Mouse (Mus musculus) embryonic facial prominence, embryonic 11.5 days (tissue): ENCODE data around the gene Dntt. TPM values are rescaled to one million over a fixed set of nuclear protein-coding genes. Genes with fewer than 3 reads are reported as not detected.

Experiments
- ATAC-seq: fragments of 200-750 bp; cut with Nextera tagmentation; replicated peaks from 2 replicates; pipeline ENCODE4 v1.8.0; 2017; ENCODE audit warnings: low read depth; ENCODE audit not compliant: insufficient number of reproducible peaks, low FRiP score, low TSS enrichment
- DNase-seq: peaks from one replicate; pipeline ENCODE4 v3.0.0-alpha.2; 2015; ENCODE audit warnings: low spot score
- H3K27ac ChIP-seq: fragments of 300-500 bp; sonication (generic); replicated peaks from 2 replicates; pipeline ENCODE4 v1.5.1; 2014; ENCODE audit warnings: mild to moderate bottlenecking, low read depth, low read length, control low read depth
- H3K27me3 ChIP-seq: fragments of 300-500 bp; sonication (generic); 2 replicates; pipeline ENCODE4 v1.6.1; 2014; ENCODE audit warnings: mild to moderate bottlenecking, low read length, moderate library complexity, mixed read lengths; ENCODE audit not compliant: control insufficient read depth, insufficient read depth
- H3K36me3 ChIP-seq: fragments of 300-500 bp; sonication (generic); replicated peaks from 2 replicates; pipeline ENCODE4 v1.6.1; 2014; ENCODE audit warnings: low read depth, mild to moderate bottlenecking, low read length, moderate library complexity, mixed read lengths; ENCODE audit not compliant: control insufficient read depth, insufficient read depth
- H3K4me1 ChIP-seq: fragments of 300-500 bp; sonication (generic); 2 replicates; pipeline ENCODE4 v1.6.1; 2014; ENCODE audit warnings: low read length, mixed read lengths; ENCODE audit not compliant: control insufficient read depth, insufficient read depth
- H3K4me2 ChIP-seq: fragments of 300-500 bp; sonication (generic); 2 replicates; pipeline ENCODE4 v1.6.1; 2014; ENCODE audit warnings: low read depth, mild to moderate bottlenecking, control low read depth, low read length, moderate library complexity
- H3K4me3 ChIP-seq: fragments of 300-500 bp; sonication (generic); 2 replicates; pipeline ENCODE4 v1.5.1; 2014; ENCODE audit warnings: low read depth, low read length, control low read depth
- H3K9ac ChIP-seq: fragments of 300-500 bp; sonication (generic); replicated peaks from 2 replicates; pipeline ENCODE4 v1.6.1; 2014; ENCODE audit warnings: mild to moderate bottlenecking, control low read depth, low read length
- H3K9me3 ChIP-seq: fragments of 300-500 bp; sonication (generic); replicated peaks from 2 replicates; pipeline ENCODE4 v1.6.1; 2016; ENCODE audit warnings: mild to moderate bottlenecking, low read length, inconsistent platforms, mixed read lengths; ENCODE audit not compliant: control insufficient read depth
- WGBS: fragments of 180-500 bp; shearing (Covaris S2); extraction: QIAGEN DNeasy Blood & Tissue Kit; methylation state at CpG from one replicate; pipeline ENCODE4 v1.1.7; 2014; 5-methylcytosine and 5-hydroxymethylcytosine counted together
- polyA plus RNA-seq: library from polyadenylated mRNA; unstranded; fragments of >200 nt; fragmentation: Nextera tagmentation; extraction: Ambion mirVana; gene quantifications from 2 replicates; pipeline ENCODE4 v1.2.1, GENCODE M21; 2014

Dntt gene
- polyA plus RNA-seq, 1 experiment from 2014 or later = not detected

DNA sequence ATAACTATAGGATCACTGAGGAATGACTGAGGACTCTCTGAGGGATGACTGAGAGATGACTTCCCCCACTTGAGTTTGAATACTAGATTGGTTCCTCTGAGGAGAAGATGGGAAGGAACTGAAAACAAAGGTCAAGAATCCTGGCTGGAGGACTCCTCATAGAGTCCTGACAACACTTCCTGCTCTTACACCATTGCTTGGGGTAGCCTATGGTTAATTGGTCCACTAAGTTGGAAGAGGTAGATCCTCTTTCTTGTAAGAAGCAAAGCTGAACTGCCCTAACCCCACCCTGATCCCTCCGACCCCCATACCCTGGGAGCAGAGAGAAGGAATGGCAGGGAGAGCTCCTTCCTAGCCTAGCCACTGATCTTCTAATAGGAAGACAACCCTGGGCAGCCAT is 22.6 kb downstream of the Dntt start:
- no peak overlapping the region for H3K9ac ChIP-seq
- no peak overlapping the region for H3K27ac ChIP-seq
- H3K27me3 ChIP-seq = no peaks in the 10 kb centered on the region
- ATAC-seq = no peak
- H3K9me3 ChIP-seq = no peaks in the 10 kb centered on the region
- no peak overlapping the region for H3K4me3 ChIP-seq
- no peak for DNase-seq
- no peak overlapping the region for H3K4me2 ChIP-seq
- H3K4me1 ChIP-seq = no peaks in the 10 kb centered on the region
- H3K36me3 ChIP-seq = no peaks in the 10 kb centered on the region
- WGBS = 82% methylated on average over 1 of the region's 1 CpGs

DNA sequence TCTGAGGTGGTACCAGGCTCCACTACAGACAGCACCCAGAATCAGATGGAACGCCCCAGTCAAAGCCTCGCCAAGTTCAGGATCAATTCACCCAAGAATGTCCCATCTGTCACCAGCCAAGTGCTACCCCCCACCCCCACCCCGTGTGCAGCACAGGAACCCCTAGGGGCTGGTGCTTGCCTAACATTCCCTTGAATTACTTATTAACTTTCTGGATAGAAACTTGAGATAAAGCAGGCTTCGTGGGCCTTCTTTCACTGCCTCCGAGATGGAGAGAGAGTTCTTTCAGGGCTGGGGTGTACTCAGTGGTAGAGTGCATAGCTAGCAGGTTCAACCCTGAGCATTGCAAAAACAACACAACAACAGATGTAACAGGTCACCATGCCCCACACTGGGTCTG is 23.2 kb downstream of the Dntt start:
- Histone ChIP-seq H3K36me3 (no peaks in the 10 kb centered on the region), H3K9ac (no peak overlapping the region), H3K27ac (no peak overlapping the region), H3K9me3 (no peaks in the 10 kb centered on the region), H3K4me1 (no peaks in the 10 kb centered on the region), H3K4me2 (no peak overlapping the region), H3K4me3 (no peak overlapping the region), H3K27me3 (no peaks in the 10 kb centered on the region)
- WGBS = 70% methylated on average over 5 of the region's 5 CpGs
- DNase-seq (no peak), ATAC-seq (no peak)

DNA sequence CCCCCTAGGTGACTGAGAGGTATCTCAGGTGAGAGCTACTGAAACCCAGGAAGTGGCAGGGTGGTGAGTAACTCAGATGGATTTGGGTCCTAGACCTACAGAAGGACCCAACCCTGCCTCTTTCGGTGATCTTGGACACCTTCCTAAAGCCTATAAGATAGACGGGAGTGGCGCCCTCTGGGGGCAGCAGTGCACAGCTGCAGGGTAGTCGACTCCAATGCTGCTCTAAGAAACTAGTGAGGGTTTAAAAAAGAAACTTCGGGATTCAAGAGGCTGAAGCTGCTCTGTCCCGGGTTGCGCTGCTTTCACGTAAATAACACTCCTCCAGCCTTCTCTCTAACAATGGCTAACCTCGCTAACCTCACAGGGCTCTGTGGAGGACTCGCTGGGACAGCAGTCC is 24.5 kb downstream of the Dntt start:
- no peaks in the 10 kb centered on the region for H3K9me3 ChIP-seq
- no peaks in the 10 kb centered on the region for H3K27me3 ChIP-seq
- ATAC-seq = no peak
- no peak overlapping the region for H3K4me2 ChIP-seq
- H3K9ac ChIP-seq = no peak overlapping the region
- WGBS = 30% methylated on average over 10 of the region's 10 CpGs
- no peak overlapping the region for H3K4me3 ChIP-seq
- no peak overlapping the region for H3K27ac ChIP-seq
- no peaks in the 10 kb centered on the region for H3K4me1 ChIP-seq
- H3K36me3 ChIP-seq = no peaks in the 10 kb centered on the region
- peak; percentile 51 for DNase-seq

DNA sequence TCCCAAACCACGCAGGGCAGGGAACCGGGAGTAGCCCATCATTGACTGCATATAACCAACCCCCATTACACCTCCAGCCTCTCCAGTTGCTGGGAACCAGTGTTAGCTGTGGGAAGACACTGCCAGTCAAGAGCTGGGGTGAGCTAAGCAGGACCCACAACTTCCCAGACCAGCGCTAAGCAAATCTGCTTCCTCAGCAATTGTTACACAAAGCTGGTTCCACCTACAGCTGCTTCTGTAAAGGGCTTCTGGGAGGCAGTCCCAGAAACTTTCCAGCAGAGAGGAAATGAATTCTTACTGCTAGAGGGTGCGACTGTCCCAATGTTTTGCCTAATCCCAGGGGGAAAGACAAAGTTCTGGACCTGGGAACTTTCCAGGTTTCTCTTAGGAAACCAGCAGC is 25.6 kb downstream of the Dntt start:
- Histone ChIP-seq H3K36me3 (no peaks in the 10 kb centered on the region), H3K27ac (no peak overlapping the region), H3K9me3 (no peaks in the 10 kb centered on the region), H3K4me2 (no peak overlapping the region), H3K4me3 (no peak overlapping the region), H3K9ac (no peak overlapping the region), H3K27me3 (no peaks in the 10 kb centered on the region), H3K4me1 (no peaks in the 10 kb centered on the region)
- WGBS = 60% methylated on average over 4 of the region's 4 CpGs
- ATAC-seq = no peak
- DNase-seq = no peak

DNA sequence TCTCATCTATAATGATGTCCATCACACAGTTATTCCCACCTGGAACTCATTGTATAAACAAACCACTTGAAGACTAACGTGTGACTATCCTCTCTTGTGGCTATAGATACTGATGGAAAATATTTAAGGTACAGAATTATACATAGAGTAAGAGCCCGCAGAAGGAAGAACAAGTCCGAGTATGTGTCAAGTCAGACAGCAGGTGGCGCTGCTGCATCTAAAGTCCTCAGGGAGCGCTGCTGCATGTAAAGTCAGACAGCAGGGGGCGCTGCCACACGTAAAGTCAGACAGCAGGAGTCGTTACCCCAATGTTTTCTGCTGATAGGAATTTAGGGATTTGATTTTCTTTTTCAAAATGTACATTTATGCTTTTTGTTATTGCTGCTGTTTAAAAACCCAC is 42.4 kb downstream of the Dntt start:
- WGBS = 9% methylated on average over 8 of the region's 8 CpGs
- Histone ChIP-seq H3K4me2 (no peak overlapping the region), H3K36me3 (no peaks in the 10 kb centered on the region), H3K4me1 (no peaks in the 10 kb centered on the region), H3K27me3 (no peaks in the 10 kb centered on the region), H3K27ac (no peak overlapping the region), H3K9ac (no peak overlapping the region), H3K9me3 (no peaks in the 10 kb centered on the region), H3K4me3 (no peak overlapping the region)
- peak; percentile 94 for DNase-seq
- ATAC-seq = no peak

DNA sequence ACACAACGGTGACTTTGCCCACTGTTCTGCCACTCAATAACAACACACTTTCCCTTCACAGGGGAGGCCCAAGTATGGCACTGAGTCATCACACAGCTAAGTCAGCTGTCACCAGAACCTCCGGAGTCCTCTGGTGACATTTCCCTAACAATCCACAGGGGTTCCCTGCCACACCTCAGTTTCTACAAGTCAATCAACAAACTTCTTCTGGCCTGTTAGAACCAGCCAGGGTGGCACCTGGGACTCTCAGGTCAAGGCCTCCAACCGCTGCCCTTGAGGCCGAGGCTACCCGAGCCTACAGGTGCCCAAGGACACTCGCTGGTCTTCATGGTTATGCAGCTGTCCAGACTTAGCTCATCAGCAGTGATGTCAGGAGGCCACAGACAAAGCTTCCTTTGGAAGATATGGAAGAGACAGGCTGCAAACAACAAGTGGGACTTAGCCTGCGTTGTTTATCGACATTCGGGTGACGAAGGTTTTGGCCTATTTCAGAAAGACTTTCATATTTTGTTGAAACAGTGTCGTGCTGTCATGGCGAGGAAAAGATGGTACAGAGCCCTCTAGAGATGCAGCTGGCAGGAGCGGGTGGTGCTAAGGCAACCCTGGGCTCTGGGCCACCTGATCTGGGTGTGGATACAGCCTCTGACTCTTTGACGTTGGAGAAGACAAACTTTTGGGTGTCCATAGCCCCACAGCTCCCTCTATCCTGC is 44.8 kb downstream of the Dntt start:
- no peak overlapping the region for H3K4me3 ChIP-seq
- WGBS = 85% methylated on average over 14 of the region's 14 CpGs

DNA sequence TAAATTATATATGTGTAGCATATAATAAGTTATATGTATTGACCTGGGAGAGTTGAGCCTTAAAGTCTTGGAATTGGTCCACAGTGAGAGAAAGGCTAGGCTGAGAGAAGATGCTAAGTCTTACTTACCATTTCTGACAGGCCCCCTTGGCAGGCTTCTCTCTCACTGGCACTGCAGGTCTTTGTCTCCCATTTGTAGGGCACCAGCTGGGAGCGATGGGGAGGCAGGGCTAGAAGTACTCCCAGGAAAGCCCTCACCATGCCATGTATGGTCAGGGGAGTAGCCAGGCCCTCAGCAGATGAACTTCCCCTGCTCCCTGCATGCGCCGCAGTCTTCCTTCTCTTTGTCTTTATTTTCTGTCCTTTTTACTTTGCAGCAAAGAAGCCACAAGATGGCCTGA is 47.8 kb downstream of the Dntt start, which contains the start of gene Opalin:
Opalin (minus strand) TSS at position 208 of the 400 bp plus-strand sequence.
- no peak within 1 kb of the TSS for H3K4me2 ChIP-seq
- no peak within 1 kb of the TSS for H3K27ac ChIP-seq
- no peak within 1 kb of the TSS for H3K4me3 ChIP-seq
- H3K9me3 ChIP-seq = no peaks in the 10 kb centered on the region
- ATAC-seq (no peak), DNase-seq (no peak)
- 80% methylated on average over 3 of the region's 3 CpGs for WGBS
- H3K36me3 ChIP-seq = no peaks in the 10 kb centered on the region
- H3K9ac ChIP-seq = no peak within 1 kb of the TSS
- no peaks in the 10 kb centered on the region for H3K27me3 ChIP-seq
- H3K4me1 ChIP-seq = no peaks in the 10 kb centered on the region

More for the DNA sequence above, 44.8 kb downstream of the Dntt start:
- Histone ChIP-seq H3K27ac (no peak overlapping the region), H3K9ac (no peak overlapping the region), H3K9me3 (no peaks in the 10 kb centered on the region), H3K27me3 (no peaks in the 10 kb centered on the region), H3K36me3 (no peaks in the 10 kb centered on the region), H3K4me1 (no peaks in the 10 kb centered on the region), H3K4me2 (no peak overlapping the region)
- ATAC-seq (no peak), DNase-seq (no peak)

DNA sequence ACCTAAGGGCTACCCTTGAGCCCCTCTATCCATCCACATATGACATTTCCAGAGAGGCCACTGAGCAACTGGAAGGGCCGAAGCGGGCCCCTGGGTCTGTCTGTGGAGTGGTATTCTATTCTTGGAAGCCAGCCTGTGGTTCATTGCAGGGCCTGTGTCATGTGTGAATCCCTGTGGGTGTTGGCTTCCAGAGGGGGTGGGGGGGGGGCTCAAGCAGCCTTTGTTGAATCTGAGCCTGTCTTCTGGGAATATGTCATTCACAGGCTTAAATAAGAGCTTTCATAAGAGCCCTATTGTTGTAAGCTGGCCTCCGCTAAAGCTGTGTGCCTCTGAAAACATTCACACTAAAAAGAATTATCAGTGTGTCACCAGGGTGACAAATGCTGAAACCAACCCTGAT is 52.5 kb downstream of the Dntt start:
- no peak for DNase-seq
- Histone ChIP-seq H3K9me3 (no peaks in the 10 kb centered on the region), H3K4me1 (no peaks in the 10 kb centered on the region), H3K4me2 (no peak overlapping the region), H3K36me3 (no peaks in the 10 kb centered on the region), H3K27ac (no peak overlapping the region), H3K27me3 (no peaks in the 10 kb centered on the region), H3K4me3 (no peak overlapping the region), H3K9ac (no peak overlapping the region)
- 56% methylated on average over 3 of the region's 3 CpGs for WGBS
- 0 out of 2 replicates have a peak, but pooled peaks have one; percentile 36 for ATAC-seq
